Mouse (Mus musculus) olfactory bulb, adult 2 months (tissue): ENCODE data around the gene Cyp4a32.

Experiments
- CTCF ChIP-seq: fragments of 200-500 bp; IDR thresholded peaks from 2 replicates; pipeline ENCODE4 v1.5.1; 2012; ENCODE audit warnings: low read depth, mild to moderate bottlenecking, low read length, moderate library complexity; ENCODE audit not compliant: insufficient read depth
- POLR2A ChIP-seq: fragments of 200-500 bp; IDR thresholded peaks from 2 replicates; pipeline ENCODE4 v1.6.1; 2012; ENCODE audit warnings: mild to moderate bottlenecking, low read depth, low read length, moderate library complexity; ENCODE audit not compliant: insufficient read depth

- TF ChIP-seq CTCF (no peak), POLR2A (no peak)
Measured at GRCm38 (mm10) chr4:115647580-115647979, 46.8 kb downstream of the Cyp4a32 start, which contains the start of gene Cyp4b1.
